Mouse (Mus musculus) lung, postnatal 36 days (tissue): ENCODE results near the gene Slco6c1.

Source experiments
- DNase-seq: peaks from one replicate; pipeline ENCODE4 v3.0.0; 2022; ENCODE audit warnings: mixed read lengths

Gene Slco6c1

DNA sequence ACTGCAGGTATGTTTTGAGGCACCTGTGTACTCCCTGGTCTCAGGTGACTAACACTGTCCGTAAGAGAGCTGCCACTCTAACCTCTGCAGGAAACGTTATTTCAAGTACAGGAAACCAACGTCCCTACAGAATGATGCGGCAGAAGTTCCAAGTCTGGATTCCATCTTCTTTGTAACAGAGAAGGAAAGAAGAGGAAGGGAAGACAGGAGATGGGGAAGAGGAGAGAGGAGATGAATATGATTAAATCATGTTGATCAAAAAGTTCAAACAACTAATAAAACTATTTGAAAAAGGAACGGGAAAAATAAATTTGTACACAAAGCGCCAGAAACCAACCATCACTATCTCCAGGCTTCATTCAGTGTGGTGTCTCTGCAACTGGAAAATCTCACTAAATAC lies at the start of gene Slco6c1:
Gene Slco6c1 (minus strand): TSS at position 101 of the 400 bp plus-strand sequence.
- no peak for DNase-seq

DNA sequence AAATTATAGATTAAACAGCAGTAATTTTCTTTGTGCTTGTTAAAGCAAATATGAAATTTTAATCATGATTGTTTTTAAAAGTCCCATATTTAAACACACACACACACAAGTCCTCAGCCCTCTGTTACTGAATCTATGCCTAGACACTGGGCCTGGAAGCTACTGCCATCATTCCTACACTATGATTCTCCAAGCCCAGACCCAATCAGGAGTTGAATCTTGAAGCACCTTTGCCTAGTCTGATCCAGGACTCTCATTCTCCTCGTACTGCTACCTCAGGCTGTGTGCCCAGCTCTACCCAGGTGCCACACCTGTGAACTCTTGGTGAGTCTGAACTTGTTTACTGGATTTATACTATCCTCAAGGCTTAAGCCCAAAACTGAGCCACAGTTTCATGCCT lies 89.1 kb downstream of the Slco6c1 start:
- no peak for DNase-seq

DNA sequence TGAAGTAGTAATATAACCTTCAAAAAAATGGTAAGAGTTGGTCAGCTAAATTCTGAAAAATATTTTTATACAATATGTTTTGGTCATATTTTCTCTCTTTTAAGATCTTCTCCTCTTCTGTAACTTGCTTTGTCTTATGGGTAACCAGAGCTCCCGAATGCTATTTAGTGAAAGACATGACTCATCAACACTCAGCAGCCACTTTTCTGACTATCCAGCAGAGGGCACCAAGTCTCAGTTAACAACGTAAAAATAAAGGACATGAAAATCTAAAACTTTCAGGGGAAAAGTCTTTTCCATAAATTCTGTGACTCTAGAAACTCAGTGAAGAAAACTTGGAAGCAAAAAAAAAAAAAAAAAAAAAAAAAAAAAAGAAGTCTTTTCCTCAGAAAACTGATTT lies 89.6 kb downstream of the Slco6c1 start:
- peak; percentile 18 for DNase-seq

DNA sequence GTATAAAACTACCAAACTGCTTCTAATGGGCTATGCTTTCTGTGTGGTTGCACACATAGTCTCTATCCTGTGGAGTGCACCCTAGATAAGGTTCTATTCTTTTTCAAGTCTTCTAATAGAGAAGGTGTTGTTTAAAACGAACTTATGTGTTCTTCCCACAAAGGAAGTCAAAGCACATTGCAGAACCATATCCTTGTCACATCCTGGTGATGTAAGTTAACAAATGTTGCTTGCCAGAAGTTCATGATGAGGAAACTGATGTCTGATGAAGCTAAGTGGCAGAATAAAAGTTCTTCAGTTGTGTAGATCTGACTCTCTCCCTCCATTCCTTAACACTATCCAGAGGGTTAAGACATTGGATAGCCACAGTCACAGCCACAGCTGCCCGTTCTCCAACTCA lies 90.1 kb downstream of the Slco6c1 start:
- DNase-seq = no peak

DNA sequence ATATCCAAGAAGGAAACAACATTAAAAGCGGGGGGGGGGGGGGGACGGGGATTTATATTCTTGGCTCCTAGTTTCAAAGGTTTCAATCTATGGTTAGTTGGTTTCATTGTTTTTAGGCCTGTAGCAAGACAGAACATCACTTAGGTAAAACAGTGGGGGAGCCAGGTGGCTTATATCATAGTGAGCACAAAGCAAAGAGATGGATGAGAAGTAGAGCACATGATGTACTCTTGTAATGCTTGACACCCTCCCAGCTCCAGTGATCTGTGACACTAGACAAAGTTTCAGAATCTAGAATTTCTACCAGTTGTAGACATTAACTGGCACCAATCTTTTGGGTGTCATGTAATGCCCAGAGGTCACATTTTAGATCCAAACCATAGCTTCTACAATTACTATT lies 106.7 kb downstream of the Slco6c1 start:
- no peak for DNase-seq

DNA sequence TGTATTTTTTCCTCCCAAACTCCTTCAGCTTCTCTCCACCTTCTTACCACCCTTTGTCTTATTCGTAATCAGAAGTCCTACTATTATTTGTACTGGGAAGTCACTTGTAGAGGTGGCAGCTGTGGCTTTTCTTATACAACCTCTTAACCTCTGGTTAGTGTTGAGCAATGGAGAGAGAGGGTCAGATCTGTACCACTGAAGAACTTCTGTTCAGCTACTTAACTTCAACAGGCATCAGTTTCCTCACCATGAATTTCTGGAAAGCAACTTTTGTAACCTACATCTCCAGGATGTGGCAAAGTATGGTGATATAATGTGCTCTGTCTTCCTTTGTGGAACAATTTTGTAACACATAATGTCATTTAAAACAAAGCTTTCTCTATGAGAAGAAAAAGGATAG lies 108.7 kb downstream of the Slco6c1 start:
- DNase-seq = no peak

DNA sequence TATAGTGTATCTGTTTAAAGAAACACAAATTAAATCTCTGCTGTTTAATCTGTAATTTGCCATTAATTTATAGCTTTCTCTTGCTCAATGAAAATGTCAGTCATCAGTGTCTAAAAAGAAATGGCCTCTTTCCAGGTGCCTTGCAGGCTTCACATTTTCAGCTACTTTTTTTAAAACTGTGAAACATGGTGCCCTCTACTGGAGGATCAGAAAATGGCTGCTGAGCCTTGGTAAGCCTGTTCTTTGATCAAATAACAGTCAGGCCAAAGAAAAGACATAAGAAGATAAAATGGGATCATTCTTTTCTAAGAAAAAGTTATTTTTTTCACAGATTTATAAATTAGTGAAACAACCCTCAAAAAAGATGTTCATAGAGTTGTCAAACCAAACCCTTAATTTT lies 109.1 kb downstream of the Slco6c1 start:
- DNase-seq = peak; percentile 75
